Mouse (Mus musculus) heart, adult 2 months (tissue): ENCODE measurements around the gene Nelfa.

Experiments
- CTCF ChIP-seq: fragments of 200-600 bp; IDR thresholded peaks from 2 replicates; pipeline ENCODE4 v1.8.1; 2022; ENCODE audit warnings: antibody characterized with exemption, mild to moderate bottlenecking, moderate library complexity
- EP300 ChIP-seq: fragments of 200-500 bp; IDR thresholded peaks from 2 replicates; pipeline ENCODE4 v1.6.1; 2011; ENCODE audit warnings: low read depth, low read length, control low read depth; ENCODE audit not compliant: insufficient read depth
- POLR2A ChIP-seq: fragments of 200-500 bp; IDR thresholded peaks from 2 replicates; pipeline ENCODE4 v1.6.1; 2011; ENCODE audit warnings: mild to moderate bottlenecking, low read depth, low read length, control low read depth; ENCODE audit not compliant: insufficient read depth

GRCm38 (mm10) chr5:33881118-33881517 is 55.1 kb downstream of the Nelfa start:
- TF ChIP-seq CTCF (no peak), POLR2A (no peak), EP300 (no peak)
